Mouse (Mus musculus) stomach, postnatal 0 days (tissue): ENCODE results near the gene Ssna1.

Experiments used
- CTCF ChIP-seq: IDR thresholded peaks from 2 replicates; pipeline ENCODE4 v1.5.1; 2016; ENCODE audit warnings: antibody characterized with exemption, low read depth, mild to moderate bottlenecking, moderate library complexity
- EP300 ChIP-seq: optimal IDR thresholded peaks from 2 replicates; pipeline ENCODE3; 2016; ENCODE audit warnings: antibody characterized with exemption

DNA sequence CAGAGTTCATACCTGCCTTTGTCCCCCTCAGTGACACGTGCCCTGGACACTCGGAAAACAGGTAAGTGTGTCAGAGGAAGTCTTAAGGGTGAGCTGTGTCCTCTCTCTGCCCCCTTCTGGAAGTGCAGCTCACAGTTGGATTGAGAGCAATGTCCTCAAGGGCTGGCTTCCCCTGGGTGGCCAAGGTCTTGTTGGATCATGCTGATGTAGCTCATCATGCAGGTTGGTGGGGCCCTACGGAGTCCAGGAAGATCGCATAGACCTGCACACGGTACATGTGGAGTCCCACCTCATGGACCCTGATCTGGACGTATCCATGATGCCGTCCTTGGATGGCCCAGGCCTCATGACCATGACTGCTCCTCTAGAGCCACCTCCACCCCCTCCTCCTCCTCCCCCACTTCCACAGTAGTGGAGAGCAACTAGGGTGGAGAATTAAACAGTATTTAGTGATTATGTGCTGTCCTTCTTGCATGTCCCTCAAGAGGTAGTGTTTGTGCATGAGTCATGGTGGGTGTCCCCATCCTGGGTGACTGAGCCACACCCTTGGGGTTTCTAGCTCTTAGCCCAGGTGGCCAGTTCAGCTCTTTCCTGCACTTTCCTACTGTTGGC is 16.6 kb upstream of the Ssna1 start:
- no peak for TF ChIP-seq CTCF
- TF ChIP-seq EP300 = no peak
